Mouse (Mus musculus): ENCODE results near the gene Dennd4c.

Dennd4c gene

GRCm38 (mm10) chr4:86886160-86886878 is 138.0 kb downstream of the Dennd4c start:
- DNase-seq: peak; percentile 57

- DNase-seq: no peak
Observed at GRCm38 (mm10) chr4:86887879-86888278, 139.5 kb downstream of the Dennd4c start.

- DNase-seq: peak; percentile 38
Observed at GRCm38 (mm10) chr4:86897411-86897810, 149.1 kb downstream of the Dennd4c start.

- DNase-seq: peak; percentile 54
Observed at GRCm38 (mm10) chr4:86898791-86899474, 150.6 kb downstream of the Dennd4c start.

Measured in kidney, adult 18-20 months (tissue).